Mouse (Mus musculus): ENCODE results near the gene Otud3.
"Not testable (repeated sequence)": the region's sequence is repeated elsewhere in the genome, so short reads cannot be mapped to it uniquely, and the experiment has no call there.

Gene Otud3

DNA sequence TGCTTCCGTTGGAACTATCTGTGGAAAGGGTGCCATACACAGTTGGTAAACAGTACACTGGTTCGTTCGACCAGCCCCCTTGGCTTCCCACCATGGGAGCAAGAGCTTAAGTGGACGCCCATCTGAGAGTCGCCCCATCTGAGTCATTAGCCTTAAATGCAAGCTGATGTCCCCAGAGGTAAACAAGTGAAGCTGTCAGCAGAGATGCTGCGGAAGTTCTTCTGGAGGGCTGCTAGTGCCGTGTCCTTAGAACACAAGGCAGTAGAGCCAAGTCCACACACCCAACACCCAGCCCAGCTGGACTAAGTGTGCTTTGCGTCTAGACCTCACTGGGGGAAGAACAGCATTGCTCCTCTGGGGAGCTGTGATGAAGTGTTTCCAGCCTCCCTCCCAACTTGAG lies 24.1 kb downstream of the Otud3 start:
- DNase-seq (ENCODE audit: low read depth, low spot score) = no peak

DNA sequence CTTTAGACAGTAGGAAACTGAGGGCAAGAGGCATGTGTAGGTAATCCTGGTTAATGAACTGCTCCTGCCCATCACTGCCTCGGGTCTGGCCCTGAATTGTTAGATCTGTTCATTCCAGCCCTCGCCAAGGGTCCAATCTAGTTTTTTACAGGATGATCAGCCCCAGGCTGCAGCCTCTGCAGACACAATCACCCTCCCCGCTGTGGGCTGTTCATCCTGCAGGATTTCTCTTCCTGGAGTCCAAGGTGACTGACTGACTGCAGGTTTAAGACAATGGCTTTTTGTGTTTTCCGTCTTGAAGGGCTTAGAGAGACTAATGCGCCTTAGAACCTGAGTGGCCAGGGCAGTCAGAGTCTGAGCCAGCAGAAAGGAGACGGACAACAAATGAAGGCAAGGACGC lies 24.6 kb downstream of the Otud3 start:
- no peak for DNase-seq (ENCODE audit: low read depth, low spot score)

DNA sequence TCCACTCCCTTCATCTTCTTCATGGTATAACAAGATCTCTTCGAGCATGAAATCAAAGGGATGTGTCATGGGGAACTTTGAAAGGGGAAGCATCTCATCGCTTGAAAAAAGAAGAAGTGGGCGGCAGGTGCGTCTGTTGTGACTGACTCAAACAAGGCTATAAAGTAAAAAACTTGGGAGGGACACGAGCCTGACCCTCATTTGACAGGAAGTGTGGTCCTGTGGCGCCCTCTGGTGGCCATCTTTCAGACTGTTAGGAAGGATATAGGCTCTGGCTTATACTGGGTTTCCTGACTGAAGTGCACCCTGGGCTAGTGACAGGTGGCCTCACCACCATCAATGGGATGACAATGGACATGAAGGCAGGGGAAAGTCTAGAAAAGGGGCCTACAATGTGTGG lies 29.5 kb downstream of the Otud3 start:
- DNase-seq (ENCODE audit: low read depth, low spot score) = peak; percentile 74

DNA sequence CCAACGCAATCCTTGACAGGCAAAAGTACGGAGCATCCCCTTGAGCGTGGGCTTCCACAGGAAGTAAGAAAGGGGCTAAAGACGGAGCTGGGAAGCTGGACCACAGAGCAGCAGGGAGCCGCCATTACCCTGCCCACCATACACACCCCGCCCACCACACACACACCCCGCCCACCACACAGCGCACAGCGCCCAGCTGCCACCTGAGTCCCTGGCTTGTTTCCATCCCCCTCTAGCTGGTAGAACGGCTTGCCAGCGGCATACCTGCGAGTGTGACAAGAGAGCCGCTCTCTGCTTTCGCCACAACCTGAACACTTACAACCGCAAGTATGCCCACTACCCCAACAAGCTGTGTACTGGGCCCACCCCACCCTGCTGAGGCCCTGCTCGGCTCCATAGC lies 31.6 kb downstream of the Otud3 start:
- DNase-seq (ENCODE audit: low read depth, low spot score) = no peak

DNA sequence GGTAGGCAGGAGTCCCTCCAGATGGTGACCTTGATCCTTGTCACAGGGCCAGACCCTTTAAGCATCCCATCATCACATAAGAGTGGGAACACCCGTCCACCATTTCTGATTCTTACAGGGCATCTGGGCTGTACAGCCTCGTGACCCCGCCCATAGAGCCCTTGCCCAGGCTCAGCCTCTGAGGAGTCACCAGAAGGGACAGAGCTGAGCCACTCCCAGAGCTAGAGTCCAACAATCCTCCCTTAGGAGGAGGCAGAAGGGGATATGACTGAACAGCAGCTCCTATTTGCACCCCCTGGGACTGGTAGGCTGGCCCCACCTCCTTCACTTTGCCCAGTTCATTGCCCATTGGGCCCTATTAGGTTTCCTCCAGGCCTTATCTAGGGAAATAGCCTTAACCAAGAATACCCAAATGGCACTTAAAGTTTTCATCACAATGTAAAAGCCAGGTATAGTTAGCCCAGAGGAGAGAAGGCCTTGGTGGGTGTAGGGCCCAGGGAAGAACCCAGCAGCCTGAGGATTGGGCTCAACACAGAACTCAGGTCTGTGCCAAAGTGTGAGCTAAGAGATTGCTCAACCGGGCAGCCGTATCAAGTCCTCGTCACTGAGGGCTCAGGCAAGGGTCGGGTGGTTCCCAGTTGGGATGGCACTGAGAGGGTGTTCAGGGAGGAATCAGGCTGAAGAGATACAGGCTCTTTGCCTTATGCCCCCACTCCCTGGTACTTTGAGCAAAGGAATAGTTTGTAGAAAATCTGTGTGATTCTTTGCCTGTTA lies 32.7 kb downstream of the Otud3 start:
- no peak for DNase-seq (ENCODE audit: low read depth, low spot score)

DNA sequence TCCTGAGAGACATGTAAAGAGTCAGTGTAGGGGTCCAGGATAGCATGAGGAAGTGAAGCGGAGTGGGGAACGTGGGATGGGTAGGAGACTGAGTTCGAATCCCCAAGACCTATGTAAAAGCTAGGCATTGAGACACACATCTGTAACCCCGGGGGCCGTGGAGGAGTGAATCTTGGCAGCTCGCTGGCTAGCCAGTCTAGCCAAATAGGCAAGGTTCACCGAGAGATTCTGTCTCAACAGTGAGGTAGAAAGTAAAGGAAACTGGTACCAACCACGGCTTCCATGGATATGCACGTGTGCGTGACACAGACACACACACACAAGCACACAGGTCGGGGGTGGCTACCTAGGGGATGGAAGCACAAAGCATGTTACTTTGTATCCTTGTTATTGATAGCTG lies 33.9 kb downstream of the Otud3 start:
- DNase-seq (ENCODE audit: low read depth, low spot score) = no peak

DNA sequence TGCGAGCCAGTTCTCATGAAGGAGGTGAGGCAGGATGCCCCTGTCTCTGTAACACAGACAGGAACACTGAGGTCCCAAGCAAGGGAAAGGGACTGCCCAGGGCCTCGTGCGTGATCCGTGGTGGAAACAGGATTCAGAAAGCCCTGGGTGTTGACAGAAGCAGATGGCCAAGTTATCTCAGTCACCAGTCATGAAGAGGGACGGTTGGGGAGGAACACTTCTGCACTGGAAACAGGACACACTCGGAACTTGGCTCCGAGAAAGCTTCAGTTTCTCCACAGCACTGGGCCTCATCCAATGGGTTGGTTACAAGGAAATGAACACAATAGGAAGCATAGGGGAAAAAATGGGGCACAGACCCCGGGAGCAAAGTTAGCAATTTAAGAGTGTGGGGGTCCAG lies 35.0 kb downstream of the Otud3 start:
- DNase-seq (ENCODE audit: low read depth, low spot score) = no peak

DNA sequence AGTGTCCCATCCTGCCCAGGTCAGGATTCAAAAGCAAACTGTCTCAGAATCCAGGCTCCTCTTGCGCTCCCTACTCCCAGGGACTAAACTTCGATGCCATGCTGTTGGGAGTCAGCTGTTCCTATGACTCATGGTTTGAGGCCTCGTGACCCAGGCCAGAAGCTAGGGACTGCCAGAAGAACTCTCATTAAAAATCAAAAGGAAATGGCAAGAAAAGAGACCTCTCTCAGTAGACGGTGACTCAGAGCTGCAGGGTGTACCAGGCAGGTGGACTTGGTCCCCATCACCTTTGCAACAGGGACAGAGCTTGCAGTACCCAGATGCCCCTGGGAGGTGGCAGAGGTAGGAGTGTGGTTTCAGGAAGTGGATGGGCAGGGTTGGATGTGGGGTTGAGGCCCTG lies 36.0 kb downstream of the Otud3 start, which contains the start of gene Pla2g2e:
TSS of gene Pla2g2e (plus strand) at position 212 of the 400 bp plus-strand sequence.
- DNase-seq (ENCODE audit: low read depth, low spot score) = no peak

DNA sequence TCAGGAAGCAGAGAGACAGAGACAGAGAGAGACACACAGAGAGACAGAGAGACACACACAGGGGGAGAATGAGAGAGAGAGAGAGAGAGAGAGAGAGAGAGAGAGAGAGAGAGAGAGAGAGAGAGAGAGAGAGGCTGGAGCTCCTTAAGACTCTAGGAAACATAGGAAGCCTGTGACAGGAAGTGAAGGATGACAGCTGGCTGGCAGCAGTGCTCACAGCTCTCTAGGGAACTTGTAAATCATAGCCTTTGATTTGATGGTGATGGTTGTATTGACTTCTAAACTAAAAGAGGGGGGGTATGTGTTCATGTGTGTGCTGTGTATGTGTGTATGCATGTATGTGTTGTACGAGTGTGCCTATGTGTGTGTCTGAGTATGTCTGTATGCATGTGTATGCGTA lies 37.8 kb downstream of the Otud3 start:
- no peak for DNase-seq (ENCODE audit: low read depth, low spot score)

DNA sequence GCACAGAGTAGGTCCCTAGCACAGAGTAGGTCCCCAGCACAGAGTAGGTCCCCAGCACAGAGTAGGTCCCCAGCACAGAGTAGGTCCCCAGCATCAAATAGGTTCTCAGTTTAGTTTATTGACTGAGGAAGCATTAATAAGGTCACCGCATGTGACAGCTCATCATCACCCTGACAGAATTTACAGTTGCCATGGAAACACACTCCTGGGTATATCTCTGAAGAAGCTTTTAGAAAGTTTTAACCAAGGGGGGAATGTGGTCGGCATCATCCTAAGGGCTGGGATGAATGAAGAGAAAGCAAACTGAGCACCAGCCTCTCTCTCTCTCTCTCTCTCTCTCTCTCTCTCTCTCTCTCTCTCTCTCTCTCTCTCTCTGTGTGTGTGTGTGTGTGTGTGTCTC lies 38.5 kb downstream of the Otud3 start:
- DNase-seq (ENCODE audit: low read depth, low spot score) = not testable (repeated sequence)

DNA sequence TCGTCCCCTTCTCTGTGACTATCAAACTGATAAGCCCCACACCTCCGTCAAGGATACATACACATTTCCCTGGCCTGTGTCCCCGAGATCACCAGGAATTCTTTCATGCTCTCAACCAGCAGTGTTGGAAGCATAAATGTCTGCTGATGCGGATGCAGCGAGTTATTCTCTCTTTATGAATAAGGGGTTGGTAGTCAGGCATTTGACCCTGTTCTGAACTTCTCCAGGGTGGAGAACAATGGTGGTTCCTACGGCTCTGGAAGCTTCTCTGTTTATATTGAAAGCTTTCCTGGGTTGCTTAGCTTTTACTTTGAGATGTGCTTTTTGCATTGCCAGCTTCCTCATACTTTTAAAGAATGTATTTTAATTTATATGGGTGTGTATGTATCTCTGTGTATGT lies 39.9 kb downstream of the Otud3 start, which contains the start of gene Gm13030:
TSS of gene Gm13030 (minus strand) at position 101 of the 400 bp plus-strand sequence.
- DNase-seq (ENCODE audit: low read depth, low spot score) = no peak

DNA sequence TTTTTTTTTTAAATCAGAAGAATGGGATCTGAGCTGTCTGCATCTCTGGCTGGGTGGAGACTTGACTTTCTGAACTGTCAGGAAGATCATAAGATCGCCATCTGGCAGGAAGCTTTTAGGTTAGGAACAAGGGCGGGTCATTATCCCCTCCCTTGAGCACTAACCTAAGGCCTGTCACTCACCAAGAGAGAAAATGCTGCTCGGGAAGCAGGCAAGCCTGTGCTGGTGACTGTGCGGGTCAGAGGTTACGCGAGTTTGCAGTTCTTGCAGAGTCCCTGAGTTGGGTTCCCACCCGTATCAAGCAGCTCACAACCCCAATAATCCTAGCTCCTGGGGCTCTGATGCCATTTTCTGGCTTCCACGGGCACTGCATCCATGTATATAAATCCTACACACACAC lies 45.1 kb downstream of the Otud3 start:
- DNase-seq (ENCODE audit: low read depth, low spot score) = no peak

DNA sequence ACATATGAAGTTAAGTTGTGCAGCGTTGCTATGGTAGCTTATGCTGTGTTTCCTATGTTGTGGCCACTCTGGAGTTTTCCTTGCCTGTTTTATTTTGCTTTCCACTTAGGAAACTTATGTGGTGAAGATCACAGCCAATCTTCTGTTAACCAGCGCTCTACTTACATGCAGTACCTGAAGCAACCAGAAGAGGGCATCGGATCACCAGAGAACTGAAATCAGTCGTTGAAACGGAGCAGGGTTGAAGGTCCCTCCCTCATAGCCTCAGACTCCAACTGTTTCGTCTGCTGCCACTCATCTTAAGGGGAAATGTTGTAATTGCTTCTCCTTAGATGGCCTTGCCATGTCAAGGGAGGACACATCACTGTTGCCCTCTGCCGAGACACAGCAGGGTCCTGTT lies 47.3 kb downstream of the Otud3 start:
- DNase-seq (ENCODE audit: low read depth, low spot score) = peak; percentile 68

DNA sequence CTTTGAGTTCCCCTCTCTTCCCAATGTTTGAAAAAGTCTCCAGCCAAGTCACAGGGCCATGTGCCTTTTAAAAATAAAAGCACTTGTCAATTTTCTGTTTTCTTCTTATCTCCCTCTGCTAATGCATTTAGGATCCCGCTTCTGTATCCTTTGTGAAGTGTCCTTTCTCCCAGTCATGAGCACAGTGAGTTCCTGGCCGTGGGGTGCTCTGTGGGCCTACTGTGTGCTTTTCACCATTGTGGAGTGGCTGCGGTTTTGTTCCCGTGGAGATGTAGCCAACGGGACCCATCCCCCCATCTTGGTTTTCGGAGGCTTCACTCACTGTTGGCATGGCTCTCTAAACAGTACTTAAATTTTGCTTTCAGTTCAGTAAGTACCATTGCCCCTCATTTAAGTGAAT lies 47.8 kb downstream of the Otud3 start:
- no peak for DNase-seq (ENCODE audit: low read depth, low spot score)

DNA sequence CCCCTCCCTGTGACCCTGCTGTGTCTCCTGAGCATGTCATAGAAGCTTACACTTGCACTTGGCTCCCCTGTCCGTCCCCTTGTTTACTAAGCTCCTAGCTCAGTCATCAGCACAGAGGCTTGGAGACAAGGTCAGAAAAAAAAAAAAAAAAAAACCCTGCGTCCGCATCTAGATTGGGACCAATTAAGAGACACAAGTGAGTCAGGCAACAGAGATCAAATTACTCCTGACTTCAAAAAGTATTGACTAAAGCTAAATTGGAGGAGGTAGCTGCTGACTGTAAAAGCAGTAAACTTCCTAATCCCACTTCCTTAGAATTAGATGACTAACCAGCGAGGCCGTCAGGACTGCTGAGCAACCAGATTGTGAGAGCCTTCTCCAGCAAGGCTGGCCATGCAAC lies 48.7 kb downstream of the Otud3 start:
- DNase-seq (ENCODE audit: low read depth, low spot score) = no peak

DNA sequence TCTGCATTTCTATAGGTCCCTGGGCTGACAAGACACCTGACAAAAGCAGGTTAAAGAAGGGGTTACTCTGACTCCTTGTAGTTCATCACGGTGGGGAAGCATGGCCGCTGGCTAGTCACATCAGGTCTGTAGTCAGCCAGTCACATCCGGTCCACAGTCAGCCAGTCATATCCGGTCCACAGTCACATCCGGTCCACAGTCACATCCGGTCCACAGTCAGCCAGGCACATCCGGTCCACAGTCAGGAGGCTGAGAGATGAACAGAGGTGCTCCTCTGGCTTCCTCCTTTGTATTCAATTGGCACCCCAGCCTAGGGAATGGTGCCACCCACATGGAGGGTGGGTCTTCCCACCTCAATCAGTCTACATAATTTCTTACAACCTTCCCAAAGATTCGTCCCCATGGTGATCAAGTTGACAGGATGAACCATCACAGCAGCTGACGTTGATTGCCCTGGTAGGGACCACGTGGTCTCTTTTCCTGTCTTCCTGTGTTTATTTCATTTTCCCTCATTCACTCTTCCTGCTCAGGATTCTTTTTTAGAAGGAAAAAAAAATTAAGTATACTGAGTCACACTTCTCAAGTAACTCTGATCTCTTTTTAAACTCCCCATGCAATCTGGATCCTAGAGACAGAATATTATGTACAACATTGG lies 50.3 kb downstream of the Otud3 start, which contains the start of gene Pla2g5:
TSS of gene Pla2g5 (minus strand) at position 139 of the 655 bp plus-strand sequence.
- no peak for DNase-seq (ENCODE audit: low read depth, low spot score)

DNA sequence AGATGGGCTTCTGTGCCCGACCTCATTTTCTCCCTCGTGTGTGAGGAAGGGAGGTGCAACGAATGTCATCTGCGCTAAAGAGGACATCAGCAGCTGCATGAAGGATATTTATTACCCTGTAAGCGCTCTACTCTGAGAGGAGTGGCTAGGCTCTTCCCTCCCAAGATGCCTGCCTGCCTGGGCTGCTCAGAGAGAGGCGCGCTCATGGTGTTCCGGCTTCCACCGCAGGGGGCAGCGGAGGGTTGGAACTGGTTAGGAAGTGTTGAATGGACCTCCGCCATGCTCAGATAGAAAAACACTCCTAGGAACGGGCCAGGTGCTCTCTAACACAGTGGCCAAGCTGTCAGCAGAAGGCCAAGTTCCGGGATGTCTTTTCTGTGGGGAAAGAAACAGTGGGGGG lies 54.0 kb downstream of the Otud3 start:
- peak; percentile 76 for DNase-seq (ENCODE audit: low read depth, low spot score)

DNA sequence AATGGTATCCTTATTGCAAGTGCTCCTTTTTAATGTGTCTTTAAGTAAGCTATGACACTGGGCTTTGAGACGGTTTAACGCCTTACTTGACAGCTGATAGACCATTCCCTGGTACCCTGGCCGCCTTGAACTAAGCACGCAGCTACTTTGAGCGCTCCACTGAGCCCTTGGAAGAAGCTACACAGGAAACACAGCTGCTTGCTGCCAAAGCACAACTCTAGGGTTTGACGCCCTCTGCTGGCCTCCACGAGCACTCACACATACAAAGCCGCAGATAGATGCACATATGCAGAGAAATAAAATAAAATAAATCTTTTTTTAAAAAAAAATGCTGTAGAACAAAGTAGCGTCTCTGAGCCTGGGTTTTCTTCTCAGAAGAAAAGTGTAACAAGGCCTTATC lies 54.5 kb downstream of the Otud3 start:
- DNase-seq (ENCODE audit: low read depth, low spot score) = peak; percentile 43

DNA sequence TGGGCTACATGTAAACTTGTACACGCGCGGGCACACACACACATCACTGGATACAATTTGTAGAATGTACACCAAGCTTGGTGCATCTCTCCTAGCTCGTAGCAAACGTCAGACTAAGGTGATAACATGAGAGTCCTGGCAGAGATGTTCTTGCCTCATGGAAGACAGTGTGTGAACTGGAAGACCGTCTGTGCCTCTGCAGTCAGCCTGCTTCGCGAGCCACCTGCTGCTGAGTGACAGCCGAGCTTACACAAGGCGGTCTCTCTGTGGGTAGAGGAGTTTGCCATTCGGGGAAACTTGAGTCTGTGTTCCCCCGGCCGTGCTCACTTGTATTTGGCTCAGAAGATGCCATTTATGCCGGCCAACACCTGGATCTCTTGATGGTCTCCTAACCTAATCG lies 55.3 kb downstream of the Otud3 start:
- no peak for DNase-seq (ENCODE audit: low read depth, low spot score)

DNA sequence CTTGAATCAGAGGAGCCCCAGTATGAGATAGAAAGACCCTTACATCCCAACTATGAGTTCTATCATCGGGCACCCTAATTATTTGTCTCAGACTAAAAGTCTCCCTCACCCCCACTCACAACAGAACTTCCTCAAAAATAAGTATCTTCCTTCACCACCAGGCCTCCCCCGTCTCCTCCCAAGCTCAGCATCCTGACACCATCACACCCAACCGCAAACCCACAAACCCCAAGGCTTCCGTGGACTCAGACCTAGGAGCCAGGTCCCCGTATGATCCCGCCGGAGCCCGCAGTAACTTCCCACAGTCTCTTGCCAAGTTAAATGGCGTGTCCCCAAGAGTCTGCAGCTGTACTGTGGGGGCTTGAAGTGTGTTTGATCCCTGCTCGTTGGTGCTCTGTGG lies 56.2 kb downstream of the Otud3 start:
- no peak for DNase-seq (ENCODE audit: low read depth, low spot score)

DNA sequence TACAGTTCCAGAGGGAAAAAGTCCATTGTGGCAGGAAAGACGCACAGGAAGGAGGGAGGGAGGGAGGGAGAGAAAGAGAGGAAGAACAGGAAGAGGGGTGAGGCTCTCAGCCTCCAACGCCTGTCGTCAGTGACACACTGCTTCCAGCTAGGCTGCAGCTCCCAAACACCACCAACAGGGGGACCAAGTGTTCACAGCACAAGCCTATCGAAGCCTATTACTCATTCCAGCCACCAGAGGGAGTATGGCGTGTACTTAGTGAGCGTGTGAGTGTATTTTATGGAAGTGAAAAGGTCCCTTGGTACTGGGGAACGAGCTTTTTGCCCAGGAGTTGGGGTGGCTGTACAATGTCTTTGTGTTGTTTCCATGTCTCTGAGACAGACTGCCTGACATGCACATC lies 57.3 kb downstream of the Otud3 start:
- DNase-seq (ENCODE audit: low read depth, low spot score) = peak; percentile 86

DNA sequence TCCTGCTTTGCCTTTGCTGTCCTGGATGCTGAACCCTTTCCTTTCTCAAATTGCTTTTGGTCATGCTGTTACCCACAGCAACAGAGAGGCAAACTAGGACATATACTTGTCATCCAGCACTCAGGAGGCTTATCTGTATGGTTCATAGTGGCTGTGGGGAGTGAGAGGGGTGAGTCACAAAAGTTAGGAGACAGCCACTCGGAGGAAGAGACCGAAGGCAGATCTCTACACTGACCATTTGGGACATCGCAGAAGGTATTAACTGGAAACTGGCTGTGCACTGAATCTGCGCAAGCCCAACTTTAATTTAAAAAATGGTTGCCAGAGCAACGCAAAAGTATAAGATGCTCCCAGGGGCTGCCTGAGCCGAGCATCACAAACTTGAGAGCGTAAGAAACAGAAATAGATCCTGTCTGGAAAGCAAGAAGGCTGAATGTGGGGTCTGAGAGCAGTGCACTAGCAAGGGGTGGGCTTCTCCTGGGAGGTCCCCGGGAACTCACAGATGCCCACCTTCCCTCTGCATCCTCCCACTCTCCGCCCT lies 58.6 kb downstream of the Otud3 start:
- DNase-seq (ENCODE audit: low read depth, low spot score) = no peak

DNA sequence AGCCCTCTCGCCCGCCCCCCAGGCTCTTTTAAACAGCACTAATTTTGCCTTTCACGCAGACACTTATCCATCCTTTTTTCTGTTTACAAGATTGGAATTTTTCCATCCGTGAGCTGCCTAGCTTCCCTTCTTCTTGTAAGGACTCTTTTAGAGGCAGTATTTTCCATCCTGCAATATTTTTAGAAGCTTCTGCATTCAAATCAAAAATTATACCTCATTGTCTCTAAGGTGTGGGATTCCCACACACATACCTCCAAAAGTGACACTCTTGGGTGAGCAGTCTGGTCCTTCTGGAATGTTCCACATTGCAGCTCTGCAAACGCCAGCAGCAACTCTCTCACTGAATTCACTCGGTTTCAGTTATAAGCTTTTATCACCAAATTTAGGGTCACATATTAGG lies 60.8 kb downstream of the Otud3 start:
- no peak for DNase-seq (ENCODE audit: low read depth, low spot score)

Measured in retina, postnatal 7 days (tissue).